Mouse (Mus musculus): ENCODE data around the gene Tbx6.

The Tbx6 gene

DNA sequence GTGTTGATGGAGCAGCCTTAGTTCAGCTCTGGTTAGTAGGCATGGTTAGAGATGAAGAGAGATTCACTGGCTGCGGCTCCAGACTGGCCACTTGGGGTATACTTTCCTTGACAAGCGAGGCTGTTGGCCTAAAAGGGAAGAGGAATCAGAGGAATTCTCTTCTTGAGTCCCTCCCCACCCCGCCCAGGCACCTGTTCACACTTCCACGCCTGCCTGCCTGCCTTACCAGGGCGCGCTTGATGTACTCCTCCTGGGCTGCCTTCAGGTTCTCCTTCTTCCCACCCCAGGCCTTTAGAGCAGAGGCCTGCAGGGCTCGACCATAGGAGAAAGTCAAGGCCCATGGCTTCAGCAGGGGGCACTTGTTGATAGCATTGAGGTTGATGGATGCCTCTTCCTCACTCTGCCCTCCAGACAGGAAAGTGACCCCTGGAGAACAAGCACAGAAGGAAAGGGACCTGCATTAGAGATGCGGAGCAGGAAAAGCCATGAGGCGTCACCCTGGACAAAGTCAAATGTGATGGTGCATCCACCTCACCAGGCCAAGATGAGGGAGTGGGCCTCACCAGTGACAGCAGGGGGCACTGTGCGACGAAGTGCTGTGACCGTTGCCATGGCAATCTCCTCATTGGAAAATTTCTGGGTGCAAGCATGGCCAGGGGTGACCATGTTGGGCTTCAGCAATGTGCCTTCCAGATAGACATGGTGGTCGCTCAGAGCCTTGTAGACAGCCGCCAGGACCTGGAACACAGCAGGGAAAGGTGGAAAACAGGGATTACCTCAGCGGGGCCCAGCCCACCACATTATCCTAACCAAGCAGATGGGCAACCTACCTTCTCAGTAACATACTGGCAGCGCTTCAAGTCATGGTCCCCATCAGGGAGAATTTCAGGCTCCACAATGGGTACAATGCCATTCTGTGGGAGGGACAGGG is 14.4 kb downstream of the Tbx6 start:
- DNase-seq: no peak

- DNase-seq: peak; percentile 62 to 66
These were observed 15.2 kb downstream of the Tbx6 start for GRCm38 (mm10) chr7:126796350-126796932.

DNA sequence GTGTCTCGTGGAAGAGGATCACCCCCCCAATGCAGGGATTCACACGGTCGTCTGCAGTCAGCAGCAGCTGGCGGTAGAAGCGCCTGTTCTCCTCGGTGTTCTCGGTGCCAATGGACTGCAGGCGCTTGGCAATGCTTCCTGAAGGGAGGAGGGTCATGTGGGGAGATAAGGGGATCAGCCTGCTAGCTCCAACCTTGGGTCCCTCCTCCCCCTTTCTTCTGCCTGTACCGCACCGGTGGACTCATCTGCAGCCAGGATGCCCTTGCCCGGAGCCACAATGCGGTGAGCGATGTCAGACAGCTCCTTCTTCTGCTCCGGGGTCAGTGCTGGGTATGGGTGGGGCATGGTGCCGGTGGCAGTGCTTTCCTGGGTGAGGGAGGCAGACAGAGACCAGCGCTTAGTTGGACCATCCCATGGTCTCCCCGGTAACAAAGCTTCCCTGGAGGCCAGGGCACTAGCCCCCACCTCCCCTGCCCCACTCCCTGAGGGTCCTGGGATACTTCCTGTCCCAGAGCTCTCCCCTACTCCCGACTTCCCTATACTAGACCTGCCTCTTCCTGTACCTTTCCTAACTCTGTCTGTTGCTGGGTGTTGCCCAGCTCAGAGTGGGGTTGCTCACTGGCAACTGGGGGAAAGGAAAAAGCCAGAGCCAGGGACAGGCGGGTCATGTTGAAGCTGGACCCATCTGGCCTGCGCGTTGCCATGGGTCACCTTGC is 16.3 kb downstream of the Tbx6 start, which contains the start of gene Fam57b:
Gene Fam57b (plus strand): TSS at position 258 of the 716 bp plus-strand sequence.
- DNase-seq: no peak

DNA sequence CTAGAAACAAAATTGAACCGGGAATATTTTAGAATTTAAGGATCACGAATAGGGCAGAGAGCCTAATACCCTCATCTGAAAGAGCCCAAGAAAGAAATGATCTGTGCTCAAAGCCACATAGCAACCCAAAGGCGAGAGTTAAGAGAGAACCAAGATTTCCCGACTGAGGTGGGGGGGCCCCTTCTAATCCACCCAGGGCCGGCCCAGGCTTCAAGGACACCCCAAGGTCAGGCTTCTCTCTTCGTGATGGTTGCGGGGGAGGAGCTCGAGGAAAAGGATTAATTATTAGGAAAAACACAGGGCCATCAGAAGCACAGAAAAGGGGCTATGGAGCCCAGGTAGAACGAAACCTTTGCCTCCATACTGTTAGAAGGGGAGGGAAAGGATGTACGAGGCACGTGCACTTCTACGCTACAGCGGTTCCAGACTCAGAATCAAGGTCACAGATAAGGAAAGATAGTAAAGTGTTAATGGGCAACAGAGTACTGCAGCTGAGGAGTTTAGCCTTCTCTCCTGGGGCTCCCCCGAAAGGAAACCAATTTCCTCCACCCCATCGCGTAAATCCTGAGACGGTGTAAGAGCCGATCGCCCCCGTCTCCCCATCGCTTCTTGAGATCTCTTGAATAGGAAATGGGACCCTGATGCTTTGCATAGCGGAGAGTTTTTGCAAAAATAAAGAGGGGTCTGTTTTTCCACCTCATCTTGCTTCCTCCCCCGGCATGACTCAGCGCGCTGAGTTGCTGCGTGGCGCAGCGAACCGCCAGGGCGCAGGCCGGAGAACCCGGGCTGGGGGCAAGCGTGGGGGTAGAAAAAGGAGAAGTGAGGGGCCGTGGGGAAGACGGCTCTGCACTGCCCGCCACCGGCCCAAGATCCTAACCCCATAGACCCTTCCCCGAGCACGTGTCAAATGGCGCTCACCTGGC is 17.1 kb downstream of the Tbx6 start:
- DNase-seq: peak in 1 of 2 experiments; percentile 72

DNA sequence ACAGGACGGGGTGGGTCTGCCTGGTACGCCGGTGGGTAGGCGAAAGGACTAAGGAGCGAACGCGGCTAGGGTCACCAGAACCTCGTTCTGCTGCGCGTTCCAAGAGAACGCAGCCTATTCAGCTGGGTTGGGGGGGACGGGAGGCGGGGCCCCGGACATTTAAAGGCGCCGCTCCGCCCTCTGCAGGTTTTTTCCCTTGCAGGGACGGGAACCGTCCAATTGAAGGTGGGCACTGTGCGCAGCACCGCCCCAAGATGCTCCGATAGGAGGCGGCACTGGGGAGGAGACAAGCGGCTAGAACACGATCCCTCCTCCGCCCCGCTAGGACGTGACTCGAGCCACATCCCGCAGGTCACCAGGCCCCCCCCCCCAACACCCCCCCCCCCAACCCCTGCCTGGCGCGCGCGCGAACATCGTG is 17.8 kb downstream of the Tbx6 start:
- peak; percentile 92 to 94 for DNase-seq

GRCm38 (mm10) chr7:126799468-126800268 is 18.4 kb downstream of the Tbx6 start:
- no peak for DNase-seq

- DNase-seq: no peak
These were observed 19.2 kb downstream of the Tbx6 start for GRCm38 (mm10) chr7:126800269-126801056.

DNA sequence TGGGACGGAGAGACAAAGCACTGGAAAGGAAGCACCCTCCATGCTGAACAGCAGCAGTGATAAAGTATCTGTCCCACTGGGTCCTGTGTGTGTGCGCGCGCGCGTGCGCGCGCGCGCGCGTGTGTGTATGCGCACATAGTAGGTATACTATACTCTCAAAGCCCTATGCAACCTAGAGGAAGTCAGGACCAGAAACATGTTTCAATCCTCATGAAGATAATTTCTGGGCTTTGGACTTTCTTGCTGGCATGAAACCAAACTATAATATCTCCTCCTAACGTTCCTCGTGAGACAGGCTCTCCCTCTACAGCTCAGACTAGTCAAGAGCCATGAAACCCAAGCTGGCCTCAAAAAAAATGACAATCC is 19.8 kb downstream of the Tbx6 start:
- DNase-seq: no peak

GRCm38 (mm10) chr7:126802134-126802889 is 21.0 kb downstream of the Tbx6 start:
- DNase-seq: no peak

GRCm38 (mm10) chr7:126803181-126803580 is 21.9 kb downstream of the Tbx6 start:
- DNase-seq: no peak

DNA sequence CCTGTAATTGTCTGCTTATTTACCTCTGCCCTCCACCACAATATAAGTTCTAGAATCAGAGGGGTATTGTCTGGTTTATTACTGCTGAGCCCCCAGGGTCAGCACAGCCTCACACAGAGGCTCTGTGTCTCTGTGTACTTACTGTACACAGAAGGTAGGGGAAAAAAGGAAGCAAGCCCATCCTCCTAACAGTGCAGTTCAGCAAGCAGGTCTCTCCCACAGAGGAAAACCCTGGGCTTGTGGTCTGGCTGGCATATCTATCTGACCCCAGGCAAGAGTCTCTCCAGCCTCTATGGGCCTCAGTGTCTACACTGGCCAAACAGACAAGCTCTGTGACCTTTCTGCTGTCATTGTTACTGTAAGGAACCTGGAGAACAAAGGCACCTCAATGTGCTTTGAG is 22.5 kb downstream of the Tbx6 start:
- no peak for DNase-seq

DNA sequence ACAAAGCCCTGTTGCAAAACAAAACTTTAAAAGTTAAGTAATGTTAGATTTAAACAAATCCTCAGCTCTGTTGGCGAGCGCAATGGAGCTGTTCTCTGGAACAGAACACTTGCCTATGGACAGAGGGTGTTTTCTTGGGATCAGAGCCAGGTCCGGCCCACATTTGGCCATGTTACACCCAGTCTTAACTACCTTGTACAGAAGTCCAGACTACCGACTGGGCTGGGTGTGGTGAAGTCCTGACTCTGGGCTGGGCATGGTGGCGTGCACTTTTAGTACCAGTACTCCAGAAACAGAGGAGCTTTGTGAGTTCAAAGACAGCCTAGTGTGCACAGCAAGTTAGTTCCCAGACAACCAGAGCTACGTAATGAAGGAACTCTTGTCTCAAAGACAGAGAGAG is 25.7 kb downstream of the Tbx6 start:
- no peak for DNase-seq

GRCm38 (mm10) chr7:126807405-126807804 is 26.1 kb downstream of the Tbx6 start:
- no peak for DNase-seq

- DNase-seq: peak; percentile 37 to 38
These were observed 27.6 kb downstream of the Tbx6 start for GRCm38 (mm10) chr7:126808703-126809455.

GRCm38 (mm10) chr7:126809723-126810369 is 28.6 kb downstream of the Tbx6 start:
- DNase-seq: no peak

DNA sequence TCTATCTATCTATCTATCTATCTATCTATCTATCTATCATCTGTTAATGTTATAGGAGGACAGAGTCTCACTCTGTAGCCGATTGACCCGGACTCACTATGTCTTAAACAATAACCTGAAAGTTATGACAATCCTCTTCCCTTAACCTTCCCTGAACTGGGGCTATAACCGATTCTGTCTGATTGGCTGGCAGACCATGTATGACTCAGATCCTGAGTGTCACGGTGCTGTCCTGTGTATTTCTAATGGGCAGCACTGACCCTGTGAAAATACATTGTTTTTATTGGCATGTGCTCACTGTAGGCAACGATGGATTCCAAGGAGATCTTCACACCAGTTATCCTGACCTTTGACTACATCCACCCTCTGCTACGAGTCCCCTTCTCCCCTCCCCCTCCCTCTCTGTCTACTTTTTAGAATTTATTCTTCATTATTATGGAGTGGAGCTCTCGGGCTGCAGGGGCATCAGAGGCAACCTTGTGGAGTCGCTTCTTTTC is 34.5 kb downstream of the Tbx6 start:
- DNase-seq: no peak

GRCm38 (mm10) chr7:126816494-126816893 is 35.2 kb downstream of the Tbx6 start:
- DNase-seq: no peak

DNA sequence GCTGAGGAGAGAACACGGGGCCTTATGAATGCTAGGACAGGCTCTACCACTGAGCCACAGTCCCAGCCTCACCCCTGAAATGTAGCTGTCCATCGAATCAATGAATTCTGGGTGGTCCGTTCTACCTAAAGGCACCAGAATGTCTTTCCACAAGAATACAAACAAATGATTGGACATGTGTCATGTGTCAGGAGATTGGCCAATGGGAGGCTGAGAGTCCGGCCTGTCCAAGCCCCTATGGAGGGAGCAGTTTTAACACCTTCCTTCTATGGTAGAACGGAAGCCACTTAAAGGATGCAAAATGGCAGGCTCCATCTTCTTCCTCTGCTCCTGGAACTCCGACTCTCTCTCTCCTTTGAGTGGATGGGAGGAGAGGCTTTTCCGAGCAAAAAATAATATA is 36.3 kb downstream of the Tbx6 start:
- DNase-seq: no peak

Measured in B cell, adult 2 months (primary cell).